Mouse (Mus musculus) liver, postnatal 0 days (tissue): ENCODE measurements around the gene Scg2.

Source experiments
- CTCF ChIP-seq: sonication (generic); IDR thresholded peaks from 2 replicates; pipeline ENCODE4 v1.5.1; 2016; ENCODE audit warnings: antibody characterized with exemption, low read depth
- EP300 ChIP-seq: IDR thresholded peaks from 2 replicates; pipeline ENCODE4 v1.6.1; 2016; ENCODE audit warnings: antibody characterized with exemption, low read depth, mild to moderate bottlenecking

- TF ChIP-seq CTCF (no peak), EP300 (no peak)
Observed at GRCm38 (mm10) chr1:79436671-79437070, 3.2 kb downstream of the Scg2 start.
